Mouse (Mus musculus): ENCODE results near the gene Smok3c. TPM values are rescaled to one million over a fixed set of nuclear protein-coding genes. Genes with fewer than 3 reads are reported as not detected.
"Not testable (repeated sequence)": the region's sequence is repeated elsewhere in the genome, so short reads cannot be mapped to it uniquely, and the experiment has no call there.

The Smok3c gene
- polyA plus RNA-seq, 1 experiment from 2014 or later: not detected

GRCm38 (mm10) chr5:138088366-138088765, 35.4 kb downstream of the Smok3c start:
- ATAC-seq (ENCODE audit: low read depth): no peak
- H3K27ac ChIP-seq (ENCODE audit: low read length): peak overlapping the region; percentile 53
- peaks cover 4% of the 10 kb centered on the region; the same call in 1 of the 2 replicates for H3K36me3 ChIP-seq (ENCODE audit: control insufficient read depth, insufficient read depth)

GRCm38 (mm10) chr5:138089108-138089551, 36.1 kb downstream of the Smok3c start:
- ATAC-seq (ENCODE audit: low read depth): peak; percentile 71
- 57% methylated on average over 6 of the region's 6 CpGs for WGBS (ENCODE audit: insufficient replicate concordance)
- H3K36me3 ChIP-seq (ENCODE audit: control insufficient read depth, insufficient read depth): peaks cover 5% of the 10 kb centered on the region; the same call in 1 of the 2 replicates
- peak overlapping the region; percentile 25; the same call in 1 of the 2 replicates for H3K4me3 ChIP-seq (ENCODE audit: low read depth, low read length)
- no peaks in the 10 kb centered on the region for H3K9me3 ChIP-seq (replicated peaks; ENCODE audit: control insufficient read depth, low read length)
- no peaks in the 10 kb centered on the region for H3K27me3 ChIP-seq (ENCODE audit: control insufficient read depth, insufficient read depth, low read depth, low read length)
- H3K27ac ChIP-seq (ENCODE audit: low read length): peak overlapping the region; percentile 81
- peak overlapping the region; percentile 38 for H3K4me2 ChIP-seq (ENCODE audit: low read depth, low read length)
- H3K9ac ChIP-seq (ENCODE audit: low read depth, low read length): peak overlapping the region; percentile 4; the same call in 1 of the 2 replicates
- peaks cover 27% of the 10 kb centered on the region for H3K4me1 ChIP-seq (ENCODE audit: control insufficient read depth, low read depth, low read length)

More at GRCm38 (mm10) chr5:138088366-138088765, 35.4 kb downstream of the Smok3c start:
- peak overlapping the region; percentile 21; the same call in 1 of the 2 replicates for H3K4me2 ChIP-seq (ENCODE audit: low read depth, low read length)
- 73% methylated on average over 3 of the region's 3 CpGs for WGBS (ENCODE audit: insufficient replicate concordance)
- no peak overlapping the region for H3K4me3 ChIP-seq (ENCODE audit: low read depth, low read length)
- H3K4me1 ChIP-seq (ENCODE audit: control insufficient read depth, low read depth, low read length): peaks cover 33% of the 10 kb centered on the region
- H3K27me3 ChIP-seq (ENCODE audit: control insufficient read depth, insufficient read depth, low read depth, low read length): no peaks in the 10 kb centered on the region
- H3K9me3 ChIP-seq (replicated peaks; ENCODE audit: control insufficient read depth, low read length): no peaks in the 10 kb centered on the region
- H3K9ac ChIP-seq (ENCODE audit: low read depth, low read length): no peak overlapping the region

- no peak overlapping the region for H3K27ac ChIP-seq (ENCODE audit: low read length)
- H3K9ac ChIP-seq (ENCODE audit: low read depth, low read length): no peak overlapping the region
- H3K36me3 ChIP-seq (ENCODE audit: control insufficient read depth, insufficient read depth): peaks cover 10% of the 10 kb centered on the region; the same call in 1 of the 2 replicates
- H3K4me2 ChIP-seq (ENCODE audit: low read depth, low read length): 0 out of 2 replicates have a peak overlapping the region, but pooled peaks have one; percentile 12
- H3K4me1 ChIP-seq (ENCODE audit: control insufficient read depth, low read depth, low read length): peaks cover 27% of the 10 kb centered on the region
- 64% methylated on average over 3 of the region's 3 CpGs for WGBS (ENCODE audit: insufficient replicate concordance)
- H3K9me3 ChIP-seq (replicated peaks; ENCODE audit: control insufficient read depth, low read length): no peaks in the 10 kb centered on the region
- no peak overlapping the region for H3K4me3 ChIP-seq (ENCODE audit: low read depth, low read length)
- ATAC-seq (ENCODE audit: low read depth): no peak
- H3K27me3 ChIP-seq (ENCODE audit: control insufficient read depth, insufficient read depth, low read depth, low read length): no peaks in the 10 kb centered on the region
Observed at GRCm38 (mm10) chr5:138090271-138090670, 37.3 kb downstream of the Smok3c start.

- H3K4me1 ChIP-seq (ENCODE audit: control insufficient read depth, low read depth, low read length): peaks cover 27% of the 10 kb centered on the region
- WGBS (ENCODE audit: insufficient replicate concordance): 84% methylated on average over 5 of the region's 5 CpGs
- peaks cover 10% of the 10 kb centered on the region; the same call in 1 of the 2 replicates for H3K36me3 ChIP-seq (ENCODE audit: control insufficient read depth, insufficient read depth)
- no peaks in the 10 kb centered on the region for H3K27me3 ChIP-seq (ENCODE audit: control insufficient read depth, insufficient read depth, low read depth, low read length)
- H3K4me2 ChIP-seq (ENCODE audit: low read depth, low read length): no peak overlapping the region
- no peak overlapping the region for H3K4me3 ChIP-seq (ENCODE audit: low read depth, low read length)
- H3K27ac ChIP-seq (ENCODE audit: low read length): no peak overlapping the region
- H3K9me3 ChIP-seq (replicated peaks; ENCODE audit: control insufficient read depth, low read length): no peaks in the 10 kb centered on the region
- no peak for ATAC-seq (ENCODE audit: low read depth)
- no peak overlapping the region for H3K9ac ChIP-seq (ENCODE audit: low read depth, low read length)
Observed at GRCm38 (mm10) chr5:138090737-138091136, 37.7 kb downstream of the Smok3c start.

- no peak overlapping the region for H3K9ac ChIP-seq (ENCODE audit: low read depth, low read length)
- no peaks in the 10 kb centered on the region for H3K27me3 ChIP-seq (ENCODE audit: control insufficient read depth, insufficient read depth, low read depth, low read length)
- no peak overlapping the region for H3K4me2 ChIP-seq (ENCODE audit: low read depth, low read length)
- no peak overlapping the region for H3K4me3 ChIP-seq (ENCODE audit: low read depth, low read length)
- peaks cover 22% of the 10 kb centered on the region for H3K4me1 ChIP-seq (ENCODE audit: control insufficient read depth, low read depth, low read length)
- H3K9me3 ChIP-seq (replicated peaks; ENCODE audit: control insufficient read depth, low read length): no peaks in the 10 kb centered on the region
- H3K36me3 ChIP-seq (ENCODE audit: control insufficient read depth, insufficient read depth): peaks cover 20% of the 10 kb centered on the region
- no peak for ATAC-seq (ENCODE audit: low read depth)
- H3K27ac ChIP-seq (ENCODE audit: low read length): no peak overlapping the region
- WGBS (ENCODE audit: insufficient replicate concordance): 80% methylated on average over 4 of the region's 4 CpGs
Observed at GRCm38 (mm10) chr5:138092771-138093170, 39.8 kb downstream of the Smok3c start.

GRCm38 (mm10) chr5:138094474-138094873, 41.5 kb downstream of the Smok3c start:
- peaks cover 33% of the 10 kb centered on the region for H3K36me3 ChIP-seq (ENCODE audit: control insufficient read depth, insufficient read depth)
- 78% methylated on average over 6 of the region's 6 CpGs for WGBS (ENCODE audit: insufficient replicate concordance)

GRCm38 (mm10) chr5:138104976-138105375, 52.0 kb downstream of the Smok3c start:
- Histone ChIP-seq H3K4me3 (ENCODE audit: low read depth, low read length) (no peak overlapping the region), H3K4me1 (ENCODE audit: control insufficient read depth, low read depth, low read length) (no peaks in the 10 kb centered on the region), H3K27ac (ENCODE audit: low read length) (no peak overlapping the region), H3K27me3 (ENCODE audit: control insufficient read depth, insufficient read depth, low read depth, low read length) (no peaks in the 10 kb centered on the region), H3K36me3 (ENCODE audit: control insufficient read depth, insufficient read depth) (peaks cover 29% of the 10 kb centered on the region), H3K4me2 (ENCODE audit: low read depth, low read length) (no peak overlapping the region), H3K9me3 (replicated peaks; ENCODE audit: control insufficient read depth, low read length) (no peaks in the 10 kb centered on the region), H3K9ac (ENCODE audit: low read depth, low read length) (no peak overlapping the region)
- no peak for ATAC-seq (ENCODE audit: low read depth)
- 66% methylated on average over 2 of the region's 2 CpGs for WGBS (ENCODE audit: insufficient replicate concordance)

More at GRCm38 (mm10) chr5:138094474-138094873, 41.5 kb downstream of the Smok3c start:
- H3K4me1 ChIP-seq (ENCODE audit: control insufficient read depth, low read depth, low read length): peaks cover 5% of the 10 kb centered on the region
- no peak overlapping the region for H3K4me3 ChIP-seq (ENCODE audit: low read depth, low read length)
- ATAC-seq (ENCODE audit: low read depth): peak; percentile 92
- H3K27ac ChIP-seq (ENCODE audit: low read length): peak overlapping the region; percentile 71
- no peaks in the 10 kb centered on the region for H3K27me3 ChIP-seq (ENCODE audit: control insufficient read depth, insufficient read depth, low read depth, low read length)
- no peak overlapping the region for H3K9ac ChIP-seq (ENCODE audit: low read depth, low read length)
- H3K4me2 ChIP-seq (ENCODE audit: low read depth, low read length): no peak overlapping the region
- no peaks in the 10 kb centered on the region for H3K9me3 ChIP-seq (replicated peaks; ENCODE audit: control insufficient read depth, low read length)

GRCm38 (mm10) chr5:138107130-138107529, 54.1 kb downstream of the Smok3c start:
- Histone ChIP-seq H3K4me3 (ENCODE audit: low read depth, low read length) (no peak overlapping the region), H3K27ac (ENCODE audit: low read length) (no peak overlapping the region), H3K4me2 (ENCODE audit: low read depth, low read length) (no peak overlapping the region), H3K9ac (ENCODE audit: low read depth, low read length) (no peak overlapping the region), H3K9me3 (replicated peaks; ENCODE audit: control insufficient read depth, low read length) (no peaks in the 10 kb centered on the region), H3K36me3 (ENCODE audit: control insufficient read depth, insufficient read depth) (peaks cover 9% of the 10 kb centered on the region; the same call in 1 of the 2 replicates), H3K4me1 (ENCODE audit: control insufficient read depth, low read depth, low read length) (no peaks in the 10 kb centered on the region), H3K27me3 (ENCODE audit: control insufficient read depth, insufficient read depth, low read depth, low read length) (no peaks in the 10 kb centered on the region)
- no peak for ATAC-seq (ENCODE audit: low read depth)
- 40% methylated on average over 3 of the region's 3 CpGs for WGBS (ENCODE audit: insufficient replicate concordance)

GRCm38 (mm10) chr5:138109847-138110396, 56.9 kb downstream of the Smok3c start:
- not testable (repeated sequence) for H3K9me3 ChIP-seq (replicated peaks; ENCODE audit: control insufficient read depth, low read length); H3K27ac ChIP-seq (ENCODE audit: low read length); H3K27me3 ChIP-seq (ENCODE audit: control insufficient read depth, insufficient read depth, low read depth, low read length); H3K36me3 ChIP-seq (ENCODE audit: control insufficient read depth, insufficient read depth); H3K9ac ChIP-seq (ENCODE audit: low read depth, low read length); ATAC-seq (ENCODE audit: low read depth); H3K4me2 ChIP-seq (ENCODE audit: low read depth, low read length); H3K4me1 ChIP-seq (ENCODE audit: control insufficient read depth, low read depth, low read length); H3K4me3 ChIP-seq (ENCODE audit: low read depth, low read length)
- WGBS (ENCODE audit: insufficient replicate concordance): 50% methylated on average over 4 of the region's 4 CpGs

All from liver, embryonic 16.5 days (tissue).